Mouse (Mus musculus) CH12.LX (cell line): ENCODE measurements around the gene Gm45716.

Source experiments
- CTCF ChIP-seq, 2 experiments: IDR thresholded peaks in 1 of 2; conservative IDR thresholded peaks in 1 of 2; 2 replicates each; pipeline ENCODE4 v1.5.1; 2011 to 2012; ENCODE audit warnings: low read depth in 2 of 2, low read length in 2 of 2, improper control_type of control experiment in 1 of 2, inconsistent platforms in 1 of 2, mild to moderate bottlenecking in 1 of 2, moderate library complexity in 1 of 2
- PAX5 ChIP-seq: IDR thresholded peaks from 2 replicates; pipeline ENCODE4 v1.6.1; 2012; ENCODE audit warnings: low read length, inconsistent platforms, mixed read lengths

DNA sequence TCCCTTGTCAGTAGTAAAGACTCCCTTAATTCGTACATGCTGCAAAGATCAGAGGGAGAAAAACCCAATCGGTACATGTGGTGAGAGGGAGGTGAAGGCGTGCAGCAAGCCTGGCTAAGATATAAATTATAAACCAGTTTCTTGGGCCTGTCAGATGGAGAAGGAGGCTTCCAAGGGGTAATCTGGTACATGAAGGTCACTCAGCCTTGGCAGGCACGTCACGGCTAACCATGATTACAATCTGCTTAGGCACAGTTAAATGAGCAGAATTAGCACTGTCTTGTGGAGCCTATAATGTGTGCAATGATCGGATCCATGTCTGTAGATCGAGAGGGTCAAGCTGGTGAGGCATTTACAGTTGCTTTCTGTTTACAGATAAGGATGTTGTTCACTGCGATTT lies 88.7 kb downstream of the Gm45716 start:
- TF ChIP-seq PAX5: no peak
- no peak for TF ChIP-seq CTCF (conservative IDR thresholded peaks at IDR 0.05 in 1 of 2, IDR thresholded peaks at IDR 0.05 in 1 of 2; ENCODE audit: low read depth in 2 of 2, low read length in 2 of 2)
